Mouse (Mus musculus): ENCODE data around the gene Mfsd8. TPM values are rescaled to one million over a fixed set of nuclear protein-coding genes. Genes with fewer than 3 reads are reported as not detected.
"Not testable (repeated sequence)": the region's sequence is repeated elsewhere in the genome, so short reads cannot be mapped to it uniquely, and the experiment has no call there.

The Mfsd8 gene
- 16.3 and 17.0 TPM in 2 replicates for total RNA-seq (2015)
- total RNA-seq (2017), result 5.7 and 7.1 TPM in 2 replicates

DNA sequence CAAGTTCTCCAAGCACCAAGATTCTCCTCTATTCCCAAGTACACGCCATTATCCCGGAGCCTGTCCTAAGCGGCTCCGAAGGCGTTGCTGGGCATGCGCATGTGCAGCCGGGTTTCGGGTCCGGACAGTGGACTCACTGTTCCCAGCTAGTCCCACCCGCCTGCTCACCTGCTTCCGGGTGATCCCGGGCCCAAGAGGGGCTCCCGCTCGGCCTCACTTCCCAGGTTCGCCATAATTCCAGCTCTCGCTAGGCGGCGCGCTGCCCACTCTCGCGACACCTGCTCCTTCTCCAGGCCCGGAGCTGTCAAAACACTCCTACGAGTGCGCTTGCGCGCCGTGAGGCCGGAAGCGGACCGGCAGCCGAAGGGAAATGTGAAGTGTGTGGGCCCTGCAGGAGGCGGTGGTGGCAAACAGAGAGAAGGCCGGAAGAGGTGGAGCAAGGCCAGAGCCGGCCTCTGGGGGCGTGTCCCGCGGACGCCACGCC lies at the start of gene Mfsd8:
Mfsd8 (minus strand) TSS at position 414 of the 484 bp plus-strand sequence.
- ATAC-seq (ENCODE audit: poor library complexity, severe bottlenecking), result peak; percentile 94

DNA sequence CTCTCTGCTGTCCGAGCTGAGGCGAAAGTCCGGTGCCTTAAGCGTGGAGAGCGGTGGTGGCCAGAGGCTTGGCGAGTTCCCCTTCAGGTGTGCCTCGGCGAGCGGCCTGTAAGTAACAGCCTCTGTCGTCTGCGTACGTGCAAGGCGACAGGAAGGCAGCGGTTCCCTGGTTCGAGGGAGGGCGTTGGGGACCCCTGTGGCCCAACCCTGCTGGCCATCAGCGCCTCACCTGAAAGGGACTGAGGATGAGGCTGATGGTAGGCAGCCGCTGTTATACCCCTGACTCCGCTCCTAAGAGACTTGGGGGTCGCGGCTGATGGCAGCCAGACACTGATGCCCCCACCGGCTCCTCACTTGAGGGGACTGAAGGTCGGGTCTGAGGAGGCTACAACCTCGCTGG lies 47.6 kb upstream of the Mfsd8 start:
- peak; percentile 51 for ATAC-seq (ENCODE audit: poor library complexity, severe bottlenecking)

DNA sequence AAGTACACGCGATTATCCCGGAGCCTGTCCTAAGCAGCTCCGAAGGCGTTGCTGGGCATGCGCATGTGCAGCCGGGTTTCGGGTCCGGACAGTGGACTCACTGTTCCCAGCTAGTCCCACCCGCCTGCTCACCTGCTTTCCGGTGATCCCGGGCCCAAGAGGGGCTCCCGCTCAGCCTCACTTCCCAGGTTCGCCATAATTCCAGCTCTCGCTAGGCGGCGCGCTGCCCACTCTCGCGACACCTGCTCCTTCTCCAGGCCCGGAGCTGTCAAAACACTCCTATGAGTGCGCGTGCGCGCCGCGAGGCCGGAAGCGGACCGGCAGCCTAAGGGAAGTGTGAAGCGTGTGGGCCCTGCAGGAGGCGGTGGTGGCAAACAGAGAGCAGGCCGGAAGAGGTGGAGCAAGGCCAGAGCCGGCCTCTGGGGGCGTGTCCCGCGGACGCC lies 47.2 kb upstream of the Mfsd8 start:
- ATAC-seq (ENCODE audit: poor library complexity, severe bottlenecking), result peak; percentile 95

DNA sequence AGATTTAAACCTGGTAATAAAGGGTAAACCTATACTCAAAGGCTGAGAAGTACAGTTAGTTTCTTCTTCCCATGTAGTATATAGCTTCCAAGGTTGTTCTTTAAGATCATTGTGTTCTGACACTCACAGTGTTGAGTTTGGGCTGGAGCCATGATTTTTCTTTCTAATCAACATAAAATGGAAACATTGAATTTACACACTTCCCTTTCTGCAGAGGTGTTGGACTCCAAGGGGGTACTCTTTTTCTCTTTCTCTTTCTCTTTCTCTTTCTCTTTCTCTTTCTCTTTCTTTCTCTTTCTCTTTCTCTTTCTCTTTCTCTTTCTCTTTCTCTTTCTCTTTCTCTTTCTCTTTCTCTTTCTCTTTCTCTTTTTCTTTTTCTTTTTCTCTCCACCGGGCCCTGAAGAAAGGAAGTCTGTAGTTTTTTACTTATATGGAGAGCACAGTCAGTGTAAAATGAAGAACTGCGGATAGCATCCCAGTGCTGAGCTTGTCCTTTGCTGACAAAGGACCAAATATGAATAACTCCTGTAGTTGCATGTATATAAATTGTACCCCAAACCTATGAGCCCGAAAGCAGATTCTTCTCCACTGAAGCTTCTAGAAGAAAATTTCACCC lies 6.5 kb upstream of the Mfsd8 start:
- ATAC-seq (ENCODE audit: poor library complexity, severe bottlenecking), result not testable (repeated sequence)

DNA sequence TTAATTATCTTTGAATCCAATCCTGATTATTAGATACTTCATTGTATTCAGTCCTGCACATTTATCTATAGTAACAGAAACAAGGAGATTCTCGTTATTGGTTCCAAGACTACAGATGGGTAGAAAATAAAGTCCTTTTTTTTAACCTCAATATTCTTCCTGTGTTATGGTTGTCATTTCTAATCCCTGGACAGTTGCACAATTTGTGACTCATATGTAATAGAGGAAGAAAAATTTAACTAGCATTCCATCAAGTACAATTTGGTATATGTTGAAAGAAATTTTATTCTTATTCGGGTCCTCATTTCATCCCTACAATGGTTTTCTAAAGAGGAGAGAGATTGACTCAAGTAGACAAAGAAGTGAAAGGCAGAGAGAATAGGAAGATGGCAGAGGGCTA lies 1.2 kb upstream of the Mfsd8 start:
- ATAC-seq (ENCODE audit: poor library complexity, severe bottlenecking), result not testable (repeated sequence)

DNA sequence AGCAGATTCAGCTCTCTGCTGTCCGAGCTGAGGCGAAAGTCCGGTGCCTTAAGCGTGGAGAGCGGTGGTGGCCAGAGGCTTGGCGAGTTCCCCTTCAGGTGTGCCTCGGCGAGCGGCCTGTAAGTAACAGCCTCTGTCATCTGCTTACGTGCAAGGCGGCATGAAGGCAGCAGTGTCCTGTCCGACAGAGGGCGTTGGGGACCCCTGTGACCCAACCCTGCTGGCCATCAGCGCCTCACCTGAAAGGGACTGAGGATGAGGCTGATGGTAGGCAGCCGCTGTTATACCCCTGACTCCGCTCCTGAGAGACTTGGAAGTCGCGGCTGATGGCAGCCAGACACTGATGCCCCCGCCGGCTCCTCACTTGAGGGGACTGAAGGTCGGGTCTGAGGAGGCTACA lies 332 bp upstream of the Mfsd8 start:
- ATAC-seq (ENCODE audit: poor library complexity, severe bottlenecking), result peak; percentile 62

DNA sequence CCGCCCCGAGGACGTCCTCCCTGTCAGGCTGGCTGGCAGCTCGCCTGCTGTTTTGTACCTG lies 101 bp upstream of the Mfsd8 start, which contains the start of gene Abhd18:
Abhd18 (plus strand) TSS at position 14 of the 61 bp plus-strand sequence.
- ATAC-seq (ENCODE audit: poor library complexity, severe bottlenecking), result not testable (repeated sequence)

DNA sequence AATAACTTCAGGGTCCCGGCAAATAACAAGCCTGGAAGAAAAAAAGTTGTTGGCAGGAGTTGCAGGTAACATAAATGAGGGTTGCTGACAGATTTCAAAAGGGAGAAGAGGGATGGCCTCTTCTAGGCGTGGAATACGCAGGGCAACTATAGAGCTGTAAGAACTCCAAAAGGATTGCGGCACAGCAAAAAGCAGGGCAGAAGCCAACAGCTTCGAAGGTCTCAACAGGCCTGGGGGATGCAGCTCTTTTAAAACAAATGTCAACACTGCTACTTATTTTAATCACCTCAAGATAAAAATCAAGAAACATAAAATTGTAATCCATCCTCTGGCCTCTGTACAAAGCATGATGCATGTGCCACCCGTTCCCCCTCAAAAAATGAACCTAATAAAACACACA lies 1.2 kb downstream of the Mfsd8 start:
- not testable (repeated sequence) for ATAC-seq (ENCODE audit: poor library complexity, severe bottlenecking)

DNA sequence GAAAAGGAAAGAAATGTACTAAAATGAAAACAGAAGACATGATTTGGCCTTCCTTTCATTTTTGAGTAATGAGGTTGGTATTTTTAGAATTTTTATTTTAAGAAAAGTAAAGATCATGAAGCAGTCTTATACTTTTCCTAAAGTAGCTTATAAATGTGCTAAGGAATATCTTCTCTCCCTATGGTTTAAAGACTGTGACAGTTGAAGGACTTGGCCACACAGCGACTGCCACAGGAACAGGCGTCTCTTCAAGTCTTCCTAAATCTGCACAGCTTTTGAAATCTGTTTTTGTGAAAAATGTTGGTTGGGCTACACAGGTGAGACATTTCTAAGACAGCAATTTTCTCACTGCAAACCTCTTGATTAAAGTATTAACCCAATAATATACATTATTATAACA lies 33.4 kb downstream of the Mfsd8 start:
- ATAC-seq (ENCODE audit: poor library complexity, severe bottlenecking), result no peak

DNA sequence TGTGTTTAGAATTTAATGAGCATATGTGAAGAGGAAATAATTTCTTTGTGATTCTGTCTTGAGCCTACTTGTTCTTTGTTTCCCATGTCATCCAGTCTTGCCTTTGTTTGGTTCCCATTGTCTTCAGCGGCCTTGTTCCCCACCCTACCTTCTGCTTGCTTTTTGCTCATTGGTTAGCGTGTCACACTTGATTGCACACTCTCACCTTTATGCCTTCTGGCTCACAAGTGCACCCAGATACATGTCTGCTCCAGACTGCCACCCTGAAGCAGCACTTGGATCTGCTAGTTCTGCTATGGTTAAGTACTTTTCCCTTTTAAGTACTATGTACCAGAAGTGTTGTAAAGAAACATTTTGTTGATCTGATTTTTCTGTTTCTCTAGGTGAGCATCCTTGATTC lies 36.8 kb downstream of the Mfsd8 start:
- no peak for ATAC-seq (ENCODE audit: poor library complexity, severe bottlenecking)

DNA sequence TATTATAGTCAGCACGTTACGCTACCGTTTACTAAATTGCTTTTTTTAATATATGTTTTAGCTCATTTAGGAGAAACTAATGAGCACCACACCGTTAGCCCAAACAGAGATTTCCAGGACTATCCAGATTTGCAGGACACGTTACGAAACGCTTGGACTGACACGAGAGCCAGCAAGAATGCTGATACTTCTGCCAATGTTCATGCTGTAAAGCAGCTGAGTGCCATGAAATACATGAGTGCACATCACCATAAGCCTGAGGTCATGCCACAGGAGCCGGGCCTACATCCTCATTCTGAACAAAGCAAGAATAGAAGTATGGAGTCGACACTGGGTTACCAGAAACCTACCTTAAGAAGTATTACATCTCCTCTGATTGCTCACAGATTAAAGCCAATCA lies 38.0 kb downstream of the Mfsd8 start:
- no peak for ATAC-seq (ENCODE audit: poor library complexity, severe bottlenecking)

DNA sequence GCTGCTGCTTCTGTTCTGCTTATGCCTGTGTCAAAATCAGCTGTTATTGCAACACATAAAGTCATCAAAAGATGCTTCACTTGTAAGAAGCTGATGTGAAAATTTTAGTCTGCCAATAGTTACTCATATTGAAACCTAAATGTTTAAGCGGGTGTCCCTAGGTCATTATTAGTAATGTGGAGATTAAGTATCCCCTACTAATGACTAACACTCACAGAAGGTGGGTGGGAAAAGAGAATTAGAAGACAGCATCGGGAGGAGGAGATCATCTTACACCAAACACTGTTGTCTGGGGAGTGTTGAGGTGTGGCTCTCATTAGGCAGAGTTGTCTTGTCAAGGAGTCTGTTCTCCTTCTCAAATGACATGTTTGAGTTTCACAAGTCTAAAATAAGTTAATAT lies 39.8 kb downstream of the Mfsd8 start:
- ATAC-seq (ENCODE audit: poor library complexity, severe bottlenecking), result no peak

DNA sequence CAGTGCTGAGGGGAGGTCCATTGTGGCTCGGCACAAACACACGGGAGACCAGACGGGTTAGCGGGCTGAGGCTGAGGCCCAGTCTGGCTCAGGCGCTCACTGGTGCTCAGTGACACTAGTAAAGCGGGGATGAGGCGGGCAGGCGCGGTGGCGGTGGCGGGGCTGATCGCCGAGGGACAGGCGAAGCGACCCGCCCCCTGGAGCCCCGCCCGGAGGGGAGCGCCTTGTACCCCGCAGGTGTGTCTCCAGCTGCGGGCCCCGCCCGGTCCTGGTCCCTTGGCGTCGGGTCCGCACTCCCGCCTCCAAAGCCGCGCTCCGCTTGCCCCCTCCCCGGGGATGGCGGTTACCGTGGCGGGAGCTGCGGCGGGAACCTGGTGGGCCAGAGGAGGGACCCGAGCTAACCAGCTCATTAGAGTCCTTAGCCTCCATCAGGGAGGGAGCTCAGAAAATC lies 46.3 kb downstream of the Mfsd8 start:
- peak; percentile 45 for ATAC-seq (ENCODE audit: poor library complexity, severe bottlenecking)

DNA sequence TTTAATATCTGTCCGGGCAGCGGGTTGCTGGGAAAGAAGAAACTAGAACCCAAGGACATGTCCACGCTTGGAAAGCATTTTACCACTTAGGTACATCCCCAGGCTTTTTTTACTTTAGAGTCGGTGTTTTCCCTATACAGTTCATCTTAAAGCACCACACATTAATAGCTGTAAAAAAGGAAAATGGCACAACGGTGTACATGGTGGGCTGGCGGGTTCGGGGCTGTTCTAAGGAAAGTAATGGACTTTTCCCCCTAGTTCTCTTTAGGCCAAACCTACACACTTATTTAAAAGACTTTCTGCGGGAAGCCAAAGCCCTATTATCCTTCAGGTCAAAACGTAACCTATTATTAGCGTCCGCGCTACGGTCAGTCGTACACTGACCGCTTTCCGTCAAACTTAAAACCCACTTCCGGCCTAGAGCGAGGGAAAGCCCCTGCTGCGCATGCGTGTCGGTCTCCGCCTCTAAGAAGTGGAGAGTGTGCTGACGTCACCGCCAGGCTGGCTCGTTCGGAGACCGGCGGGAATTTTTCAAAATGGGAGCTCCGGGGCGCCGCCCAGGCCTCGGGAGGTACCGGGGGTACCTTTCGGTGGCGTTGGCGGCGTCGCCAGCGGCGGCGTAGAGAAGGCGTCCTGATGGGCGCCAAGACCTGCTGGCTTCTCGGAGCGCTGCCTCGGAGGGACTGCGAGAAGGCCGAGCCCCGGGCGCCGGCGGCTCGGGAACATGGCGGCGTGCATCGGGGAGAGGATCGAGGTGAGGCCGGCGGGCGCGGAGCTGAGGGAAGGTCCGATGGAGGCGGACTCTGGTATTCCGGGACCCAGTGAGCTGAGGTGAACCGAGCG lies 46.9 kb downstream of the Mfsd8 start, which contains the start of gene Plk4:
Plk4 (plus strand) TSS at position 490 of the 843 bp plus-strand sequence.
- ATAC-seq (ENCODE audit: poor library complexity, severe bottlenecking), result peak; percentile 81

DNA sequence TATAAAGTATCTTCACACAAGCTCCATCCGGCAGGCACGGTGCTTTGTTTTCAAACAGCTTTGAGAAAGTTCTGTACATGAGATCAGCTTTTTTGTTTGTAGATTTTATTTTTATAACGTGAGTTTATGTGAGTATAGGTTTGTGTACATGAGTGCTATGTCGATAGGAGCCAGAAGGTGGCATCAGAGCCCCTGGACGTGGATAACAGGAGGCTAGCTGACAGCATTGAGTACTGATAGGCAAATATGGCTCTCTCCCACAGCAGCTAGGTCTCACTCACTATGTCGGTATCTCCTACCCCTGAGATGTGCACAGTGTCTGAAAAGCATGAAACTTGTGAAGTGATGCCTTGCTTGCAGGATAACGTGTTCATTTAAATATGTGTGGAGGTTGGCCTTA lies 48.2 kb downstream of the Mfsd8 start:
- ATAC-seq (ENCODE audit: poor library complexity, severe bottlenecking), result peak; percentile 62

DNA sequence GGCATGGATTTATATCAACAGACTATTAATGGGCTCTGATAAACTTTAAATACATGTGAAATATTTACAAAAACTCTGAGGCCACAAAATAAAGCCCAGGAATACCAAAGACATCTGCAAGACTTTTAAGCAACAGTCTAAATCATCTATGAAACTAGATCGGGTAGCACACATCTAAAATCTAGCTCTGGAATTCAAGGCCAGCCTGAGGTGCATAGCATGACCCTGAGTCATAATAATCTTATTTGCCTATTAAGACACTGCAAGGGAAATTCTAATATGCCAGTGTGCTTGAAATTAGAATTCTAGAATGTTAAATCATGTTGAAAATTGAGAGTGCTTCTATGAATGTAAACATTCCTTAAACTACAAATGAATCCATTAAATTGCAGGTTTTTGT lies 48.6 kb downstream of the Mfsd8 start:
- ATAC-seq (ENCODE audit: poor library complexity, severe bottlenecking), result no peak

DNA sequence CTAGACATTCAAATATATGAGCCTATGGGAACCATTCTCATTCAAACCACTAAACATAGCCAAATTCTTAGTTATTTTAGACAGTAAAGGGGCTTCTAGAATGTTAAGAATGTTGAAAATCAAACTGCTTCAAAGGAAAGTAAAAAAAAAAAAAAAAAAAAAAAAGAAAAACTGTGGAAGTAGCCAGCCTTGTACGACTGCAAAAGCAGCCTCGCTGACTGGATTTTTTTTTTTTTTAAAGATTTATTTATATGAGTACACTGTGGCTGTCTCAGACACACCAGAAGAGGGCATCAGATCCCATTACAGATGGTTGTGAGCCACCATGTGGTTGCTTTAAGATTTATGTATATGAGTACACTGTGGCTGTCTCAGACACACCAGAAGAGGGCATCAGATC lies 52.9 kb downstream of the Mfsd8 start:
- ATAC-seq (ENCODE audit: poor library complexity, severe bottlenecking), result no peak

Other genes starting within 250 kb of the Mfsd8 start
- gene Slc25a31, start 138.0 kb downstream of the Mfsd8 start, total RNA-seq (2015), result not detected in 2 replicates
- gene Slc25a31, start 138.0 kb downstream of the Mfsd8 start, total RNA-seq (2017), result not detected in 2 replicates
- gene Hspa4l, start 102.4 kb downstream of the Mfsd8 start, total RNA-seq (2015), result 33.4 and 40.1 TPM in 2 replicates
- 46.1 and 46.7 TPM in 2 replicates for gene Hspa4l, start 102.4 kb downstream of the Mfsd8 start, total RNA-seq (2017)
- gene Plk4, start 46.9 kb downstream of the Mfsd8 start, total RNA-seq (2015), result 63.2 and 77.6 TPM in 2 replicates
- 67.1 and 93.7 TPM in 2 replicates for gene Plk4, start 46.9 kb downstream of the Mfsd8 start, total RNA-seq (2017)
- gene Abhd18, start 84 bp upstream of the Mfsd8 start, total RNA-seq (2015), result 6.2 and 8.1 TPM in 2 replicates
- 5.3 and 5.7 TPM in 2 replicates for gene Abhd18, start 84 bp upstream of the Mfsd8 start, total RNA-seq (2017)
- gene 1700034I23Rik, start 55.7 kb upstream of the Mfsd8 start, total RNA-seq (2015), result not detected in 2 replicates
- gene 1700034I23Rik, start 55.7 kb upstream of the Mfsd8 start, total RNA-seq (2017), result 0.26 TPM in 1 of 2 replicates, not detected in the other
- 24.3 and 28.5 TPM in 2 replicates for gene Larp1b, start 102.9 kb upstream of the Mfsd8 start, total RNA-seq (2015)
- gene Larp1b, start 102.9 kb upstream of the Mfsd8 start, total RNA-seq (2017), result 33.7 and 93.0 TPM in 2 replicates
- gene Pgrmc2, start 236.2 kb upstream of the Mfsd8 start, total RNA-seq (2015), result 14.8 and 19.6 TPM in 2 replicates
- gene Pgrmc2, start 236.2 kb upstream of the Mfsd8 start, total RNA-seq (2017), result 9.1 and 11.7 TPM in 2 replicates

Measured in megakaryocyte, adult 5-6 weeks (primary cell).